Mouse (Mus musculus): ENCODE measurements around the gene Tbc1d1. TPM values are rescaled to one million over a fixed set of nuclear protein-coding genes. Genes with fewer than 3 reads are reported as not detected.

Tbc1d1 gene
- polyA plus RNA-seq, 1 experiment from 2014 or later: 38.3 TPM

- 49% methylated on average over 4 of the region's 4 CpGs for WGBS
- no peaks in the 10 kb centered on the region for H3K27me3 ChIP-seq (replicated peaks)
- H3K9ac ChIP-seq: no peak overlapping the region
- no peak for ATAC-seq (ENCODE audit: insufficient number of reproducible peaks, low FRiP score)
- peaks cover 23% of the 10 kb centered on the region for H3K4me1 ChIP-seq (replicated peaks)
- no peak overlapping the region for H3K4me2 ChIP-seq
- no peaks in the 10 kb centered on the region for H3K36me3 ChIP-seq
- H3K9me3 ChIP-seq (replicated peaks): no peaks in the 10 kb centered on the region
- H3K4me3 ChIP-seq: no peak overlapping the region
- H3K27ac ChIP-seq (ENCODE audit: poor library complexity, severe bottlenecking): no peak overlapping the region
These were observed 235.2 kb downstream of the Tbc1d1 start for GRCm38 (mm10) chr5:64391346-64391745.

GRCm38 (mm10) chr5:64392426-64393020 is 236.4 kb downstream of the Tbc1d1 start:
- Histone ChIP-seq H3K4me3 (no peak overlapping the region), H3K36me3 (no peaks in the 10 kb centered on the region), H3K4me1 (replicated peaks) (peaks cover 23% of the 10 kb centered on the region), H3K4me2 (no peak overlapping the region), H3K27ac (ENCODE audit: poor library complexity, severe bottlenecking) (no peak overlapping the region), H3K27me3 (replicated peaks) (no peaks in the 10 kb centered on the region), H3K9me3 (replicated peaks) (no peaks in the 10 kb centered on the region), H3K9ac (no peak overlapping the region)
- no peak for ATAC-seq (ENCODE audit: insufficient number of reproducible peaks, low FRiP score)
- WGBS: 79% methylated on average over 8 of the region's 8 CpGs

GRCm38 (mm10) chr5:64393530-64393929 is 237.4 kb downstream of the Tbc1d1 start:
- 71% methylated on average over 4 of the region's 4 CpGs for WGBS
- no peak overlapping the region for H3K4me3 ChIP-seq
- no peak overlapping the region for H3K27ac ChIP-seq (ENCODE audit: poor library complexity, severe bottlenecking)
- no peak overlapping the region for H3K9ac ChIP-seq
- no peak for ATAC-seq (ENCODE audit: insufficient number of reproducible peaks, low FRiP score)
- no peaks in the 10 kb centered on the region for H3K9me3 ChIP-seq (replicated peaks)
- H3K4me1 ChIP-seq (replicated peaks): peaks cover 21% of the 10 kb centered on the region
- no peaks in the 10 kb centered on the region for H3K36me3 ChIP-seq
- no peak overlapping the region for H3K4me2 ChIP-seq
- H3K27me3 ChIP-seq (replicated peaks): no peaks in the 10 kb centered on the region

- H3K4me1 ChIP-seq (replicated peaks): no peaks in the 10 kb centered on the region
- H3K9ac ChIP-seq: no peak overlapping the region
- 85% methylated on average over 13 of the region's 13 CpGs for WGBS
- H3K27ac ChIP-seq (ENCODE audit: poor library complexity, severe bottlenecking): no peak overlapping the region
- no peak overlapping the region for H3K4me2 ChIP-seq
- H3K36me3 ChIP-seq: no peaks in the 10 kb centered on the region
- no peak for ATAC-seq (ENCODE audit: insufficient number of reproducible peaks, low FRiP score)
- H3K4me3 ChIP-seq: no peak overlapping the region
- H3K27me3 ChIP-seq (replicated peaks): no peaks in the 10 kb centered on the region
- no peaks in the 10 kb centered on the region for H3K9me3 ChIP-seq (replicated peaks)
These were observed 242.1 kb downstream of the Tbc1d1 start for GRCm38 (mm10) chr5:64398155-64398554.

GRCm38 (mm10) chr5:64400742-64401141 is 244.6 kb downstream of the Tbc1d1 start:
- Histone ChIP-seq H3K4me1 (replicated peaks) (no peaks in the 10 kb centered on the region), H3K9ac (no peak overlapping the region), H3K4me2 (no peak overlapping the region), H3K4me3 (no peak overlapping the region), H3K27ac (ENCODE audit: poor library complexity, severe bottlenecking) (no peak overlapping the region), H3K36me3 (no peaks in the 10 kb centered on the region), H3K27me3 (replicated peaks) (no peaks in the 10 kb centered on the region), H3K9me3 (replicated peaks) (no peaks in the 10 kb centered on the region)
- no peak for ATAC-seq (ENCODE audit: insufficient number of reproducible peaks, low FRiP score)
- 76% methylated on average over 4 of the region's 4 CpGs for WGBS

Small RNAs within 50 kb of the gene (microRNA-seq; reads per million reads assigned to microRNA genes)
- gene Gm22395: not detected

Other genes with a start within 250 kb of the Tbc1d1 start
- gene Rell1, start 187.4 kb upstream of the Tbc1d1 start, polyA plus RNA-seq (2016; fragmentation: Nextera tagmentation; extraction: Ambion mirVana): 8.5 and 10.1 TPM in 2 replicates
- 20.7 and 21.0 TPM in 2 replicates for gene Pgm2, start 63.4 kb upstream of the Tbc1d1 start, polyA plus RNA-seq (2016; fragmentation: Nextera tagmentation; extraction: Ambion mirVana)